Mouse (Mus musculus) MEL (cell line): ENCODE results near the gene Zfp775. TPM values are rescaled to one million over a fixed set of nuclear protein-coding genes. Genes with fewer than 3 reads are reported as not detected.
A peak's percentile ranks its signal among the peaks of the same experiment; 100 is the strongest.

ENCODE experiments used
- DNase-seq: peaks from one replicate; pipeline ENCODE4 v3.0.0; 2011; ENCODE audit warnings: low read depth, low spot score
- H3K27ac ChIP-seq: 2 replicates; pipeline ENCODE4 v1.5.1; 2012; ENCODE audit warnings: low read depth, mild to moderate bottlenecking, control low read depth, low read length, moderate library complexity; ENCODE audit not compliant: control insufficient read depth
- H3K27me3 ChIP-seq, 2 experiments: fragments of 150-350 bp in 1 of 2; sonication (generic) in 1 of 2; 2 replicates each; pipeline ENCODE4 v1.6.1; 2012; ENCODE audit warnings: low read length in 2 of 2, mild to moderate bottlenecking in 2 of 2, improper control_type of control experiment in 1 of 2, moderate library complexity in 1 of 2; ENCODE audit not compliant: insufficient read depth in 2 of 2, control insufficient read depth in 1 of 2
- H3K36me3 ChIP-seq, 2 experiments: 2 replicates each; pipeline ENCODE4 v1.6.1; 2012 to 2014; ENCODE audit warnings: low read length in 2 of 2, improper control_type of control experiment in 1 of 2, inconsistent platforms in 1 of 2, mild to moderate bottlenecking in 1 of 2; ENCODE audit not compliant: insufficient read depth in 2 of 2, control insufficient read depth in 1 of 2
- H3K4me1 ChIP-seq, 2 experiments: fragments of 150-350 bp in 1 of 2; sonication (generic) in 1 of 2; 2 replicates each; pipeline ENCODE4 v1.6.1; 2012; ENCODE audit warnings: low read length in 2 of 2, improper control_type of control experiment in 1 of 2, mild to moderate bottlenecking in 1 of 2; ENCODE audit not compliant: insufficient read depth in 2 of 2, control insufficient read depth in 1 of 2
- H3K4me3 ChIP-seq, 2 experiments: fragments of 150-350 bp in 1 of 2; sonication (generic) in 1 of 2; 2 replicates each; pipeline ENCODE4 v1.5.1; 2012; ENCODE audit warnings: low read depth in 2 of 2, low read length in 2 of 2, mild to moderate bottlenecking in 2 of 2, moderate library complexity in 2 of 2, control low read depth in 1 of 2, improper control_type of control experiment in 1 of 2; ENCODE audit not compliant: control insufficient read depth in 1 of 2, insufficient read depth in 1 of 2
- H3K79me2 ChIP-seq: 2 replicates; pipeline ENCODE4 v1.6.1; 2012; ENCODE audit warnings: mild to moderate bottlenecking, low read length, moderate library complexity; ENCODE audit not compliant: control insufficient read depth, poor library complexity, insufficient read depth
- H3K9ac ChIP-seq: 2 replicates; pipeline ENCODE4 v1.6.1; 2012; ENCODE audit warnings: low read depth, mild to moderate bottlenecking, control low read depth, low read length, moderate library complexity; ENCODE audit not compliant: control insufficient read depth, poor library complexity, severe bottlenecking
- H3K9me3 ChIP-seq: fragments of 150-350 bp; sonication (generic); replicated peaks from 2 replicates; pipeline ENCODE4 v1.6.1; 2012; ENCODE audit warnings: mild to moderate bottlenecking, low read length, improper control_type of control experiment, moderate library complexity; ENCODE audit not compliant: insufficient read depth
- BHLHE40 ChIP-seq: IDR thresholded peaks from 2 replicates; pipeline ENCODE4 v1.6.1; 2012; ENCODE audit warnings: low read depth, mild to moderate bottlenecking, inconsistent platforms, low read length, improper control_type of control experiment, borderline replicate concordance
- CHD1 ChIP-seq: IDR thresholded peaks from 2 replicates; pipeline ENCODE4 v1.6.1; 2012; ENCODE audit warnings: low read depth, mild to moderate bottlenecking, inconsistent platforms, low read length, improper control_type of control experiment
- CTCF ChIP-seq, 3 experiments: IDR thresholded peaks in 2 of 3; conservative IDR thresholded peaks in 1 of 3; 2 replicates each; pipeline ENCODE4 v1.5.1; 2011 to 2012; ENCODE audit warnings: low read length in 3 of 3, low read depth in 2 of 3, mild to moderate bottlenecking in 2 of 3, improper control_type of control experiment in 1 of 3, inconsistent platforms in 1 of 3, mixed read lengths in 1 of 3, moderate library complexity in 1 of 3; ENCODE audit not compliant: control insufficient read depth in 1 of 3, insufficient read depth in 1 of 3, poor library complexity in 1 of 3, severe bottlenecking in 1 of 3
- E2F4 ChIP-seq: IDR thresholded peaks from 2 replicates; pipeline ENCODE4 v1.6.1; 2011; ENCODE audit warnings: low read depth, low read length, improper control_type of control experiment, borderline replicate concordance
- GABPA ChIP-seq: IDR thresholded peaks from 2 replicates; pipeline ENCODE4 v1.6.1; 2012; ENCODE audit warnings: low read depth, mild to moderate bottlenecking, inconsistent platforms, low read length, improper control_type of control experiment, moderate library complexity
- JUND ChIP-seq: IDR thresholded peaks from 2 replicates; pipeline ENCODE4 v1.6.1; 2011; ENCODE audit warnings: low read depth, mild to moderate bottlenecking, improper control_type of control experiment, low read length
- KAT2A ChIP-seq: conservative IDR thresholded peaks from 2 replicates; pipeline ENCODE4 v1.6.1; 2012; ENCODE audit warnings: low read depth, low read length, improper control_type of control experiment, inconsistent platforms
- MAFK ChIP-seq: IDR thresholded peaks from 2 replicates; pipeline ENCODE4 v1.6.1; 2011; ENCODE audit warnings: low read depth, mild to moderate bottlenecking, low read length, improper control_type of control experiment, borderline replicate concordance
- MAX ChIP-seq: IDR thresholded peaks from 2 replicates; pipeline ENCODE4 v1.6.1; 2011; ENCODE audit warnings: low read length, improper control_type of control experiment
- NELFE ChIP-seq: IDR thresholded peaks from 2 replicates; pipeline ENCODE4 v1.6.1; 2011; ENCODE audit warnings: low read depth, low read length, improper control_type of control experiment
- POLR2A ChIP-seq, 2 experiments: IDR thresholded peaks; 2 replicates each; pipeline ENCODE4 v1.6.1; 2011 to 2012; ENCODE audit warnings: low read length in 2 of 2, mild to moderate bottlenecking in 2 of 2, control low read depth in 1 of 2, improper control_type of control experiment in 1 of 2, low read depth in 1 of 2, moderate library complexity in 1 of 2; ENCODE audit not compliant: control insufficient read depth in 1 of 2, insufficient read depth in 1 of 2, poor library complexity in 1 of 2
- POLR2AphosphoS5 ChIP-seq: IDR thresholded peaks from 2 replicates; pipeline ENCODE4 v1.6.1; 2012; ENCODE audit warnings: low read depth, borderline replicate concordance, mild to moderate bottlenecking, inconsistent platforms, low read length, moderate library complexity, mixed read lengths
- RAD21 ChIP-seq: IDR thresholded peaks from 2 replicates; pipeline ENCODE4 v1.6.1; 2011; ENCODE audit warnings: mild to moderate bottlenecking, low read depth, low read length, improper control_type of control experiment
- RCOR1 ChIP-seq: IDR thresholded peaks from 2 replicates; pipeline ENCODE4 v1.6.1; 2012; ENCODE audit warnings: low read depth, mild to moderate bottlenecking, inconsistent platforms, low read length, improper control_type of control experiment
- TCF12 ChIP-seq: IDR thresholded peaks from 2 replicates; pipeline ENCODE4 v1.6.1; 2014; ENCODE audit warnings: low read depth, mild to moderate bottlenecking, inconsistent platforms, low read length, improper control_type of control experiment, moderate library complexity
- UBTF ChIP-seq: IDR thresholded peaks from 2 replicates; pipeline ENCODE4 v1.6.1; 2012; ENCODE audit warnings: low read depth, mild to moderate bottlenecking, inconsistent platforms, low read length, improper control_type of control experiment, moderate library complexity, borderline replicate concordance; ENCODE audit not compliant: insufficient read depth
- USF1 ChIP-seq: IDR thresholded peaks from 2 replicates; pipeline ENCODE4 v1.6.1; 2014; ENCODE audit warnings: low read depth, mild to moderate bottlenecking, inconsistent platforms, low read length, improper control_type of control experiment, moderate library complexity
- ZC3H11A ChIP-seq: IDR thresholded peaks from 2 replicates; pipeline ENCODE4 v1.6.1; 2012; ENCODE audit warnings: low read depth, mild to moderate bottlenecking, inconsistent platforms, low read length, improper control_type of control experiment
- ZMIZ1 ChIP-seq: IDR thresholded peaks from 2 replicates; pipeline ENCODE4 v1.6.1; 2012; ENCODE audit warnings: low read depth, mild to moderate bottlenecking, inconsistent platforms, low read length, improper control_type of control experiment, moderate library complexity
- ZNF384 ChIP-seq: IDR thresholded peaks from 2 replicates; pipeline ENCODE4 v1.6.1; 2012; ENCODE audit warnings: low read depth, mild to moderate bottlenecking, inconsistent platforms, low read length, improper control_type of control experiment
- polyA plus RNA-seq, 2 experiments: library from polyadenylated mRNA; stranded (reverse) in 1 of 2; unstranded in 1 of 2; fragments of >175 nt in 1 of 2; fragments of >200 nt in 1 of 2; gene quantifications; 2 replicates each; pipeline versions ENCODE4 v1.2.1 to v1.2.4; 2012; ENCODE audit warnings: low replicate concordance in 2 of 2, low read depth in 1 of 2; ENCODE audit not compliant: insufficient read length in 2 of 2, insufficient read depth in 1 of 2, missing spikeins in 1 of 2
- total RNA-seq: library from RNA; depleted of rRNA; stranded (reverse); fragments of 300-350 nt; gene quantifications from 2 replicates; pipeline ENCODE4 v1.2.3, GENCODE M21; 2012; rRNA removed

The Zfp775 gene
- total RNA-seq (not detected in 2 replicates), polyA plus RNA-seq (not detected)

DNA sequence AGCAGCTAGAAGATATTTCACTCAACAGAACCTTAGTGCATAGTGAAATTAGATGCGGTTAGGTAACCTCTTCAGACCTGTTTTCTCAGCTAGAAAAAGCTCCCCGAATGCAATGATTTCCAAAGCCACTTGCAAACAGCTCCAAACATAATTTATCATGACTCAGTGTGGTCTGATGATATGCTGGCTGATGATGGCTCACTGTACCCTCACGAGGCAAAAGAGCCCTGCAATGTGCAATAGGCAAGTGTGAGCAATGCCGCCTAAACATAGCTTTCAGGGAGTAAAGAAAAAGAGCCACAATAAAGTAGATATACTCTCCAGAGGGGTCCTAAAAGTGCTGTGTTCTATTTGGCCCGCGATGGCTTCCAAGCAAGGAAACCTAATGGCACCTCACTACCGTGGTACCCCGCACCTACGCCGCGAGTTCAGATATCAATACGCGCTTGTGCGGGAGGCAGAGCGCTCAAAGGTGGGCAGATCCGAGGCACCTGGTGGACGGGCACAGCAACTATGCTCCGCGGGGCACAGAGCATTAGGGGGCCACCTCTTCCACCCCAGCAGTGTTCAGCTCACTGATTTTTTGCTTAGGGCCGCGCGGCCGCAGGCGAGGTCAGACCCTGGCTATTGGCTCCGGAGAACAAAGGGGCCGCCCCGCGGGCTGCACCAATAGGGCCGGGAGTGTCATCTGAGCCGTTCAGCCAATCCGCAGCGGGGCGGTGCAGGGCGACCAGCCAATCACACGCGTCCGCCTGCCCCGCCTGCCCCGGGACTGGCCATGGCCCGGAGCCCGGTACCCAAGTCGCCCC is at the start of gene Zfp775:
Zfp775 (plus strand) TSS at position 793 of the 809 bp plus-strand sequence.
- Histone ChIP-seq H3K4me3 (no peak within 1 kb of the TSS), H3K9ac (no peak within 1 kb of the TSS), H3K9me3 (no peaks in the 10 kb centered on the region), H3K27me3 (no peaks in the 10 kb centered on the region), H3K36me3 (no peaks in the 10 kb centered on the region), H3K4me1 (no peaks in the 10 kb centered on the region), H3K79me2 (no peaks in the 10 kb centered on the region), H3K27ac (no peak within 1 kb of the TSS)
- no peak for TF ChIP-seq MAX
- no peak for TF ChIP-seq RCOR1
- no peak for TF ChIP-seq JUND
- TF ChIP-seq E2F4, result no peak
- TF ChIP-seq ZC3H11A, result no peak
- no peak for TF ChIP-seq RAD21
- no peak for TF ChIP-seq TCF12
- no peak for TF ChIP-seq POLR2A (IDR thresholded peaks at IDR 0.05; ENCODE audit: control insufficient read depth in 1 of 2, insufficient read depth in 1 of 2, low read depth in 1 of 2, low read length in 2 of 2, poor library complexity in 1 of 2)
- no peak for TF ChIP-seq CTCF (IDR thresholded peaks at IDR 0.05 in 2 of 3, conservative IDR thresholded peaks at IDR 0.05 in 1 of 3; ENCODE audit: control insufficient read depth in 1 of 3, insufficient read depth in 1 of 3, low read depth in 2 of 3, low read length in 3 of 3, poor library complexity in 1 of 3, severe bottlenecking in 1 of 3)
- TF ChIP-seq CHD1, result no peak
- no peak for TF ChIP-seq BHLHE40
- no peak for TF ChIP-seq MAFK
- no peak for TF ChIP-seq KAT2A
- no peak for TF ChIP-seq UBTF
- no peak for TF ChIP-seq POLR2AphosphoS5
- no peak for DNase-seq

DNA sequence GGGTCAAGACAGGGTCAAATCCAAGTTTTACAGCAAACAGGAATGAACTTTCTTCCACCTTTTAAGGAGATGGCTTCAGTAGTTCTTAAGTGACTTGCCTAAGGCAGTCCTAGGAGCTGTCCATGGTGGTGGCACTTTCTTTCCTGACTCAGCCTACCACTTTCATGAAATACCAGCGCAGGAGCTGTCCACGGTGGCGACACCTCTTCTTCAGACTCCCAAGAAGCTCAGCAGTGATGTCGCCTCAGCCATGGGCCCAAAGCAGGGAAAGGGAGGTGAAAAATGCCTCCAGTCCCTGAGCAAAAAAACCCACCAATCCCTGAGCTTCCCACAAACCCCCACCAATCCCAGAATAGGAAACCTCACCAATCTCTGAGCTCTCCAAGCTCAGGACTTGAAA is 48.9 kb upstream of the Zfp775 start:
- Histone ChIP-seq H3K27me3 (no peaks in the 10 kb centered on the region), H3K9me3 (no peaks in the 10 kb centered on the region), H3K27ac (no peak overlapping the region), H3K9ac (no peak overlapping the region), H3K79me2 (no peaks in the 10 kb centered on the region), H3K4me1 (no peaks in the 10 kb centered on the region), H3K4me3 (no peak overlapping the region), H3K36me3 (no peaks in the 10 kb centered on the region)
- no peak for TF ChIP-seq ZMIZ1
- TF ChIP-seq E2F4, result no peak
- TF ChIP-seq POLR2AphosphoS5, result no peak
- no peak for TF ChIP-seq KAT2A
- no peak for TF ChIP-seq USF1
- no peak for TF ChIP-seq MAFK
- TF ChIP-seq GABPA, result no peak
- no peak for TF ChIP-seq ZNF384
- TF ChIP-seq NELFE, result no peak
- DNase-seq, result peak; percentile 58
